Mouse (Mus musculus) ES-E14 (cell line): ENCODE measurements around the gene Ptn. TPM values are rescaled to one million over a fixed set of nuclear protein-coding genes. Genes with fewer than 3 reads are reported as not detected.

Source experiments
- DNase-seq: peaks from one replicate; pipeline ENCODE4 v3.0.0-alpha.2; 2013; ENCODE audit warnings: low read depth, low spot score
- H3K27ac ChIP-seq: 2 replicates; pipeline ENCODE4 v1.5.1; 2012; ENCODE audit warnings: low read depth, mild to moderate bottlenecking, low read length, moderate library complexity, mixed read lengths; ENCODE audit not compliant: poor library complexity, insufficient read depth, severe bottlenecking
- H3K36me3 ChIP-seq: 2 replicates; pipeline ENCODE4 v1.6.1; 2012; ENCODE audit warnings: mild to moderate bottlenecking, low read length, moderate library complexity, mixed read lengths; ENCODE audit not compliant: control insufficient read depth, poor library complexity, insufficient read depth, severe bottlenecking
- H3K4me1 ChIP-seq, 2 experiments: fragments of 150-350 bp in 1 of 2; sonication (generic) in 1 of 2; 2 replicates each; pipeline ENCODE4 v1.6.1; 2012; ENCODE audit warnings: low read length in 2 of 2, mild to moderate bottlenecking in 1 of 2, mixed read lengths in 1 of 2; ENCODE audit not compliant: control insufficient read depth in 2 of 2, insufficient read depth in 2 of 2, poor library complexity in 1 of 2
- H3K4me3 ChIP-seq, 2 experiments: fragments of 150-350 bp in 1 of 2; sonication (generic) in 1 of 2; 2 replicates each; pipeline ENCODE4 v1.5.1; 2012; ENCODE audit warnings: low read length in 2 of 2, low read depth in 1 of 2, mild to moderate bottlenecking in 1 of 2, mixed read lengths in 1 of 2; ENCODE audit not compliant: insufficient read depth in 1 of 2, poor library complexity in 1 of 2, severe bottlenecking in 1 of 2
- H3K9ac ChIP-seq: 2 replicates; pipeline ENCODE4 v1.6.1; 2012; ENCODE audit warnings: low read depth, mild to moderate bottlenecking, low read length, mixed read lengths; ENCODE audit not compliant: poor library complexity, insufficient read depth, severe bottlenecking
- H3K9me3 ChIP-seq: fragments of 150-350 bp; sonication (generic); 2 replicates; pipeline ENCODE4 v1.6.1; 2012; ENCODE audit warnings: low read depth, mild to moderate bottlenecking, low read length; ENCODE audit not compliant: control insufficient read depth, insufficient read depth
- CHD2 ChIP-seq: IDR thresholded peaks from 2 replicates; pipeline ENCODE4 v1.6.1; 2014; ENCODE audit warnings: mild to moderate bottlenecking, low read depth, low read length, inconsistent platforms
- HCFC1 ChIP-seq: IDR thresholded peaks from 2 replicates; pipeline ENCODE4 v1.6.1; 2012; ENCODE audit warnings: low read length, inconsistent platforms, borderline replicate concordance; ENCODE audit not compliant: insufficient read depth
- MAFK ChIP-seq: IDR thresholded peaks from 2 replicates; pipeline ENCODE4 v1.6.1; 2014; ENCODE audit warnings: mild to moderate bottlenecking, low read depth, low read length, inconsistent platforms; ENCODE audit not compliant: insufficient read depth
- ZC3H11A ChIP-seq: IDR thresholded peaks from 2 replicates; pipeline ENCODE4 v1.6.1; 2012; ENCODE audit warnings: low read depth, mild to moderate bottlenecking, inconsistent platforms, low read length, borderline replicate concordance
- ZNF384 ChIP-seq: IDR thresholded peaks from 2 replicates; pipeline ENCODE4 v1.6.1; 2012; ENCODE audit warnings: low read depth, low read length, inconsistent platforms
- in situ Hi-C, 2 experiments: fragments of 600-800 bp; cut with MboI; formaldehyde crosslinking; loops; one replicate each; pipeline ENCODE4 v1.15.1; 2025; ENCODE audit warnings: low sequenced_read_pairs in 2 of 2, inconsistent platforms in 1 of 2; ENCODE audit not compliant: unreplicated experiment in 2 of 2
- total RNA-seq: library from RNA; depleted of rRNA; stranded (reverse); fragments of 300-350 nt; gene quantifications from 2 replicates; pipeline ENCODE4 v1.2.3, GENCODE M21; 2012

Gene Ptn
- total RNA-seq, 1 experiment = 3.9 TPM

- in situ Hi-C loops = no loop called here
- no peak for TF ChIP-seq CHD2
- TF ChIP-seq HCFC1 = no peak
- no peak for TF ChIP-seq MAFK
- TF ChIP-seq ZNF384 = no peak
- no peak for TF ChIP-seq ZC3H11A
- Histone ChIP-seq H3K4me3 (no peak overlapping the region), H3K27ac (no peak overlapping the region), H3K4me1 (no peaks in the 10 kb centered on the region), H3K9ac (no peak overlapping the region), H3K36me3 (no peaks in the 10 kb centered on the region), H3K9me3 (no peaks in the 10 kb centered on the region)
- DNase-seq = no peak
Measured at GRCm38 (mm10) chr6:36832207-36832606, 22.2 kb upstream of the Ptn start.

- no peak for DNase-seq
- no peak overlapping the region for H3K4me3 ChIP-seq
- H3K9me3 ChIP-seq = no peaks in the 10 kb centered on the region
- no peak overlapping the region for H3K27ac ChIP-seq
- no peaks in the 10 kb centered on the region for H3K4me1 ChIP-seq
- H3K9ac ChIP-seq = no peak overlapping the region
- no peak for TF ChIP-seq ZC3H11A
- no peak for TF ChIP-seq ZNF384
- no peak for TF ChIP-seq CHD2
- no peak for TF ChIP-seq MAFK
- TF ChIP-seq HCFC1 = no peak
- in situ Hi-C loops = no loop called here
- H3K36me3 ChIP-seq = no peaks in the 10 kb centered on the region
Measured at GRCm38 (mm10) chr6:36830371-36830925, 20.4 kb upstream of the Ptn start.

- TF ChIP-seq MAFK (no peak), CHD2 (no peak), HCFC1 (no peak)
- in situ Hi-C loops = no loop called here
- Histone ChIP-seq H3K9ac (no peak overlapping the region), H3K4me1 (no peaks in the 10 kb centered on the region), H3K27ac (no peak overlapping the region), H3K4me3 (no peak overlapping the region), H3K9me3 (no peaks in the 10 kb centered on the region), H3K36me3 (no peaks in the 10 kb centered on the region)
- no peak for DNase-seq
Measured at GRCm38 (mm10) chr6:36819784-36820050, 9.7 kb upstream of the Ptn start.

GRCm38 (mm10) chr6:36819019-36819783 lies 9.2 kb upstream of the Ptn start:
- DNase-seq = no peak
- in situ Hi-C loops = no loop called here

More at GRCm38 (mm10) chr6:36819019-36819783, 9.2 kb upstream of the Ptn start:
- Histone ChIP-seq H3K4me1 (no peaks in the 10 kb centered on the region), H3K9ac (no peak overlapping the region), H3K9me3 (no peaks in the 10 kb centered on the region), H3K36me3 (no peaks in the 10 kb centered on the region), H3K27ac (no peak overlapping the region), H3K4me3 (no peak overlapping the region)
- TF ChIP-seq ZNF384 (no peak), MAFK (no peak), ZC3H11A (no peak), CHD2 (no peak), HCFC1 (no peak)
